Mouse (Mus musculus) lung, adult 2 months (tissue): ENCODE data around the gene Pik3ca.

Experiments used
- CTCF ChIP-seq: fragments of 200-500 bp; IDR thresholded peaks from 2 replicates; pipeline ENCODE4 v1.5.1; 2011; ENCODE audit warnings: mild to moderate bottlenecking, low read length, control low read depth; ENCODE audit not compliant: insufficient read depth
- POLR2A ChIP-seq: fragments of 200-500 bp; IDR thresholded peaks from 2 replicates; pipeline ENCODE4 v1.6.1; 2011; ENCODE audit warnings: low read depth, mild to moderate bottlenecking, control low read depth, low read length, borderline replicate concordance; ENCODE audit errors: extremely low read depth

GRCm38 (mm10) chr3:32361221-32361620, 36.2 kb upstream of the Pik3ca start:
- TF ChIP-seq CTCF = no peak
- TF ChIP-seq POLR2A = no peak
